Mouse (Mus musculus) stomach, embryonic 16.5 days (tissue): ENCODE measurements around the gene Slfn1. TPM values are rescaled to one million over a fixed set of nuclear protein-coding genes. Genes with fewer than 3 reads are reported as not detected.

Experiments
- polyA plus RNA-seq: library from polyadenylated mRNA; unstranded; fragments of >200 nt; fragmentation: Nextera tagmentation; extraction: Ambion mirVana; gene quantifications from 2 replicates; pipeline ENCODE4 v1.2.1, GENCODE M21; 2015

Gene Slfn1
- polyA plus RNA-seq, 1 experiment from 2014 or later: 1.4 TPM

Other genes with a start within 250 kb of the Slfn1 start
- gene Rffl, start 245.6 kb upstream of the Slfn1 start, polyA plus RNA-seq: 21.9 and 23.8 TPM in 2 replicates
- 12.5 and 12.8 TPM in 2 replicates for gene Rad51d, start 226.2 kb upstream of the Slfn1 start, polyA plus RNA-seq
- 0.22 TPM in 1 of 2 replicates, not detected in the other for gene Fndc8, start 224.7 kb upstream of the Slfn1 start, polyA plus RNA-seq
- 28.5 and 33.8 TPM in 2 replicates for gene Nle1, start 208.4 kb upstream of the Slfn1 start, polyA plus RNA-seq
- 1.3 and 10.6 TPM in 2 replicates for gene Unc45b, start 206.3 kb upstream of the Slfn1 start, polyA plus RNA-seq
- gene Slfn5, start 165.5 kb upstream of the Slfn1 start, polyA plus RNA-seq: 1.9 and 2.3 TPM in 2 replicates
- gene Slfn9, start 125.0 kb upstream of the Slfn1 start, polyA plus RNA-seq: 21.2 and 21.3 TPM in 2 replicates
- gene Slfn8, start 96.0 kb upstream of the Slfn1 start, polyA plus RNA-seq: 0.81 and 0.85 TPM in 2 replicates
- gene Slfn2, start 51.7 kb upstream of the Slfn1 start, polyA plus RNA-seq: 9.3 and 9.5 TPM in 2 replicates
- 0.61 and 0.87 TPM in 2 replicates for gene Slfn4, start 58.3 kb downstream of the Slfn1 start, polyA plus RNA-seq
- 0.80 and 1.0 TPM in 2 replicates for gene Slfn3, start 74.5 kb downstream of the Slfn1 start, polyA plus RNA-seq
- 1.4 and 1.7 TPM in 2 replicates for gene Slfn14, start 169.9 kb downstream of the Slfn1 start, polyA plus RNA-seq
- 50.0 and 50.5 TPM in 2 replicates for gene Ap2b1, start 182.2 kb downstream of the Slfn1 start, polyA plus RNA-seq
- 13.6 and 15.0 TPM in 2 replicates for gene Pex12, start 185.7 kb downstream of the Slfn1 start, polyA plus RNA-seq